Mouse (Mus musculus): Measurements from ENCODE around the gene Tcf7l2. TPM values are rescaled to one million over a fixed set of nuclear protein-coding genes. Genes with fewer than 3 reads are reported as not detected.

Tcf7l2 gene
- polyA plus RNA-seq, 1 experiment from 2014 or later: 53.4 TPM

DNA sequence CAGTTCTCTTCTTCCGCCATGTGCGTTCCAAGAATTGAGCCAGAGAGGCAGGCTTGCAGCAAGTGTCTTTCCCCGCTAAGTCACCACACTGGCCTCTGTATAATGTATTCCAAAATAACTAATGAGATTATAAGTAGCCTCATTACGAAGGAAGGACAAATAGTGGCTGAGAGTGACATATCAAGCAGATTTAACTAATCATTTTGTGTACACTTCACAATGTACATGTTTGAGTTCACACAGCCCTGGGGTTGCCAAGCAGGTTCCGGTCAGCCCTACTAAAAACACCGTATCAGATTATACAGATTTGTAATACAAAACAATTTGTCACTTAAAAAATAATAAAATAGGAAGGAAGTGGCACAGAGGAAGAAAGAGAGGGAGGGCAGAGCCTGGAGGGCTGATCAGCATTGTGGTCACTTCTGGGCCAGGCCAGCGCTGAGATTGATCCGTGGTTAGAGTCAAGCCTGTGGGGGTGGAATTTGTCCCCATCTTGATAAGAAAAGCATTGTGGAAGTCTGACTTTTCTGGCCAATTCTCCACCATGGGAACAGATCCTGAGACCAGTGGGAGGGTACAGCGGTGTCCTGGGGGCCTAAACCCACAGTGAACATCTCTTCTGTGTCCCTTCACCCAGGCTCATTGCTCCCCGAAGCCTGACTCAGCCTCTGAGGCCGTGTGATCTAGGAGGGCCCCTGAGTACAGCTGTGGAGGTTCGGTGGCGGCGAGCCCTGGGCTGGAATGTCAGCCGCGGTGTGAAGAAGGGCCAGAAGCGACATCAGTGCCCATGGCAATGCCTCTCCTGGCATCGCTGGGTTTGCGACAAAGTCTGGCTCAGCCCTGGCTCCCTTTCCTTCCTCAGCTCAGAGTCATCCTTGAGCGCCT lies 21.9 kb upstream of the Tcf7l2 start:
- TF ChIP-seq CTCF (IDR thresholded peaks at IDR 0.05; ENCODE audit: low read depth): no peak
- no peaks in the 10 kb centered on the region for H3K4me1 ChIP-seq (replicated peaks; ENCODE audit: insufficient read depth, low read length)
- H3K9ac ChIP-seq (ENCODE audit: low read depth, low read length): no peak overlapping the region
- DNase-seq (ENCODE audit: low spot score) (no peak), ATAC-seq (replicated peaks; ENCODE audit: low FRiP score, low read depth) (no peak)
- no peaks in the 10 kb centered on the region for H3K27me3 ChIP-seq (ENCODE audit: insufficient read depth, low read length)
- WGBS: 68% methylated on average over 20 of the region's 20 CpGs
- H3K27ac ChIP-seq: no peak overlapping the region
- no peaks in the 10 kb centered on the region for H3K36me3 ChIP-seq (ENCODE audit: insufficient read depth, low read length)
- no peak overlapping the region for H3K4me3 ChIP-seq (replicated peaks; ENCODE audit: low read depth, low read length)
- no peak overlapping the region for H3K4me2 ChIP-seq (ENCODE audit: low read length)
- H3K9me3 ChIP-seq (replicated peaks; ENCODE audit: low read length): no peaks in the 10 kb centered on the region

DNA sequence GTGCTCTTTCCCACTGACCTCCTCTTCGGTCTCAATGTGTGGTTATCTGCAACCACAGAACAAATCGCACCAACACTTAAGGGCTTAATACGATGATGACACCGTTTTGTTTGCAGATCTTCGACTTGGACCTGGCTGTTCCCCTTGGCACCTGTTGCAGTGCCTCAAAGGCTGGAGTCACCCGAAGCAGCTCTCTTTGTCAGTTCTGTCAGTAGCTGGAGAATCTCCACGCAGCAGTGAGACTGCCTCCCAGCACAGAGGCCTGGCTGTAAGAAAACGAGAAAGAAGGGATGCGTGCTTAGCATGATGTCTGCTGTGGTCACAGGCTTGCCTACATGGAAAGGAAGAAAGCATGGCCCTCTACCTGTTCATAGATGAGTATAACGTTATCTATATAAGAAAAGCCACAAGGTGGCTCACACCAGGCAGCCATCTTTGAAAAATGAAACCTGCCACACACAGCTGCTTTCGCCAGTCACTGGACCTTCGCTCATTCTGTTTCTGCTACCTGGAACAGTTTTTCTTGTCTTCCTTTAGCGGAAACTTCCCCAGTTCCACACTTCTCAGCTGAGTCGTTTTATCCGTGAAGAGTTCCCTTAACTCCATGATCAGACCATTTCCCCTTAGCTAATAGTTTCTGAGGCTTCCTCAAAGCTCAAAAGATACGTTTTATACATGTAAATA lies 21.1 kb upstream of the Tcf7l2 start:
- Histone ChIP-seq H3K9me3 (replicated peaks; ENCODE audit: low read length) (no peaks in the 10 kb centered on the region), H3K36me3 (ENCODE audit: insufficient read depth, low read length) (no peaks in the 10 kb centered on the region), H3K27ac (no peak overlapping the region), H3K27me3 (ENCODE audit: insufficient read depth, low read length) (no peaks in the 10 kb centered on the region), H3K4me3 (replicated peaks; ENCODE audit: low read depth, low read length) (no peak overlapping the region), H3K9ac (ENCODE audit: low read depth, low read length) (no peak overlapping the region), H3K4me1 (replicated peaks; ENCODE audit: insufficient read depth, low read length) (no peaks in the 10 kb centered on the region), H3K4me2 (ENCODE audit: low read length) (no peak overlapping the region)
- TF ChIP-seq CTCF (IDR thresholded peaks at IDR 0.05; ENCODE audit: low read depth): no peak
- no peak for DNase-seq (ENCODE audit: low spot score)
- 78% methylated on average over 16 of the region's 16 CpGs for WGBS
- no peak for ATAC-seq (replicated peaks; ENCODE audit: low FRiP score, low read depth)

- Histone ChIP-seq H3K36me3 (ENCODE audit: insufficient read depth, low read length) (no peaks in the 10 kb centered on the region), H3K9me3 (replicated peaks; ENCODE audit: low read length) (no peaks in the 10 kb centered on the region), H3K27ac (no peak overlapping the region), H3K27me3 (ENCODE audit: insufficient read depth, low read length) (no peaks in the 10 kb centered on the region), H3K4me3 (replicated peaks; ENCODE audit: low read depth, low read length) (no peak overlapping the region), H3K4me1 (replicated peaks; ENCODE audit: insufficient read depth, low read length) (no peaks in the 10 kb centered on the region), H3K4me2 (ENCODE audit: low read length) (no peak overlapping the region), H3K9ac (ENCODE audit: low read depth, low read length) (no peak overlapping the region)
- 32% methylated on average over 6 of the region's 6 CpGs for WGBS
- ATAC-seq (replicated peaks; ENCODE audit: low FRiP score, low read depth): no peak; the same call in 1 of the 2 replicates
- no peak for TF ChIP-seq CTCF (IDR thresholded peaks at IDR 0.05; ENCODE audit: low read depth)
- no peak for DNase-seq (ENCODE audit: low spot score)
Observed at GRCm38 (mm10) chr19:55722376-55722775, 19.2 kb upstream of the Tcf7l2 start.

DNA sequence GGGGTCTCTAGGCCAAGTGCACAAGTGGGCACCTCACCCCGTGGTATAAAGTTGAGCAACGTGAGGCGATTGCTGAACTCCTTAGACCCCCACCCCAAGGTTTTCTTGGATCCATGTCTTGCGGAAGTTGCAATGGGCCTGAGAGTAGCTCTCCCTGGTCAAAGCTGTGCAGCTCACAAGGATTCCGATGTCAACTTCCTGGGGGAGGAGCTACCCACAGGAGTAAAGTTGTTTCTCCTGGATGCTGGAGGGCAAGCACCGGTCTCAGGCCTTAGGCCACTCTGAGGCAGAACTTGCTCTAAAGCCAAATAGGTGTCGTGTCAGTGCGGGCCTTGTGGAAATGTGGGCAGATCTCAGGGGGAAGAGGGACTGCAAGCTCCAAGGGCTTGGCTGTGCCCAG lies 12.2 kb upstream of the Tcf7l2 start:
- Histone ChIP-seq H3K4me3 (replicated peaks; ENCODE audit: low read depth, low read length) (no peak overlapping the region), H3K4me1 (replicated peaks; ENCODE audit: insufficient read depth, low read length) (peaks cover 4% of the 10 kb centered on the region; the same call in 1 of the 2 replicates), H3K9me3 (replicated peaks; ENCODE audit: low read length) (no peaks in the 10 kb centered on the region), H3K36me3 (ENCODE audit: insufficient read depth, low read length) (no peaks in the 10 kb centered on the region), H3K9ac (ENCODE audit: low read depth, low read length) (no peak overlapping the region), H3K4me2 (ENCODE audit: low read length) (no peak overlapping the region), H3K27ac (no peak overlapping the region), H3K27me3 (ENCODE audit: insufficient read depth, low read length) (no peaks in the 10 kb centered on the region)
- no peak for TF ChIP-seq CTCF (IDR thresholded peaks at IDR 0.05; ENCODE audit: low read depth)
- 68% methylated on average over 8 of the region's 8 CpGs for WGBS
- DNase-seq (ENCODE audit: low spot score) (no peak), ATAC-seq (replicated peaks; ENCODE audit: low FRiP score, low read depth) (no peak)

- H3K36me3 ChIP-seq (ENCODE audit: insufficient read depth, low read length): no peaks in the 10 kb centered on the region
- no peak for TF ChIP-seq CTCF (IDR thresholded peaks at IDR 0.05; ENCODE audit: low read depth)
- no peak overlapping the region for H3K4me3 ChIP-seq (replicated peaks; ENCODE audit: low read depth, low read length)
- H3K9me3 ChIP-seq (replicated peaks; ENCODE audit: low read length): no peaks in the 10 kb centered on the region
- peaks cover 4% of the 10 kb centered on the region; the same call in 1 of the 2 replicates for H3K4me1 ChIP-seq (replicated peaks; ENCODE audit: insufficient read depth, low read length)
- 53% methylated on average over 6 of the region's 6 CpGs for WGBS
- peak overlapping the region; percentile 37; the same call in 1 of the 2 replicates for H3K27ac ChIP-seq
- H3K4me2 ChIP-seq (ENCODE audit: low read length): no peak overlapping the region
- no peak for DNase-seq (ENCODE audit: low spot score)
- H3K9ac ChIP-seq (ENCODE audit: low read depth, low read length): no peak overlapping the region
- no peak for ATAC-seq (replicated peaks; ENCODE audit: low FRiP score, low read depth)
- no peaks in the 10 kb centered on the region for H3K27me3 ChIP-seq (ENCODE audit: insufficient read depth, low read length)
Observed at GRCm38 (mm10) chr19:55732499-55732898, 9.1 kb upstream of the Tcf7l2 start.

DNA sequence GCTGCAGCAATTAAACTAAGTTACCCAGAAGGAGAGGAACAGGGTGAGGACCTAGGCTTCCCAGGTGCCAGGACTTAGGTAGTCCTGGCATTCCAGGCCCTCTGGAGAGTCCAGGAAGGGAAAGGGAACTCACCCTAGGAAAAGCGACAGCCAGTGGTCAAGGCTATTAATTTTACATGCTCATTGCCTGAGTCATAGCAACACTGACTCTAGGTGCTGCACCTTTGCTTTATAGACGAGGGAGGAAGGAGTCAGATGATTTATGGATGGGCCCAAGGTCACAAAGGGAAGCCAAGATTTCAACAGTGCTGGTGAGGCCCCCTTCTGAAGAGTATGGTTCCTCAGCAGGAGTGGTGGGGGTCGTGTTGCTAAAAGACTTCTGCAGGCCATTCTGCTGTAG lies 8.6 kb upstream of the Tcf7l2 start:
- Histone ChIP-seq H3K9me3 (replicated peaks; ENCODE audit: low read length) (no peaks in the 10 kb centered on the region), H3K27me3 (ENCODE audit: insufficient read depth, low read length) (no peaks in the 10 kb centered on the region), H3K4me2 (ENCODE audit: low read length) (no peak overlapping the region), H3K9ac (ENCODE audit: low read depth, low read length) (no peak overlapping the region), H3K36me3 (ENCODE audit: insufficient read depth, low read length) (no peaks in the 10 kb centered on the region), H3K27ac (peak overlapping the region; percentile 37; the same call in 1 of the 2 replicates), H3K4me1 (replicated peaks; ENCODE audit: insufficient read depth, low read length) (peaks cover 4% of the 10 kb centered on the region; the same call in 1 of the 2 replicates), H3K4me3 (replicated peaks; ENCODE audit: low read depth, low read length) (no peak overlapping the region)
- 6% methylated on average over 3 of the region's 3 CpGs for WGBS
- TF ChIP-seq CTCF (IDR thresholded peaks at IDR 0.05; ENCODE audit: low read depth): no peak
- no peak for ATAC-seq (replicated peaks; ENCODE audit: low FRiP score, low read depth)
- no peak for DNase-seq (ENCODE audit: low spot score)

Measured in kidney, postnatal 0 days (tissue).